Mouse (Mus musculus) thymus, adult 2 months (tissue): ENCODE measurements at regions not wholly inside any gene's neighbourhood (a gene's known extent, or its start where the extent isn't known, plus 50 kb on each side); places are given as distances from the start of the nearest gene placed in this dataset.

ENCODE experiments used
- CTCF ChIP-seq: fragments of 200-500 bp; IDR thresholded peaks from 2 replicates; pipeline ENCODE4 v1.5.1; 2012; ENCODE audit warnings: mild to moderate bottlenecking, control low read depth, low read length, moderate library complexity, borderline replicate concordance; ENCODE audit not compliant: control insufficient read depth, poor library complexity, insufficient read depth; ENCODE audit errors: extremely low read depth
- POLR2A ChIP-seq: fragments of 200-500 bp; IDR thresholded peaks from 2 replicates; pipeline ENCODE4 v1.6.1; 2012; ENCODE audit warnings: mild to moderate bottlenecking, low read length, control low read depth, moderate library complexity; ENCODE audit not compliant: control insufficient read depth, poor library complexity, insufficient read depth; ENCODE audit errors: extremely low read depth

- TF ChIP-seq CTCF (no peak), POLR2A (no peak)
These were observed 190.8 kb upstream of the Tank start for GRCm38 (mm10) chr2:61387561-61387960.
